Mouse (Mus musculus): ENCODE measurements around the gene Galnt9.

The Galnt9 gene

GRCm38 (mm10) chr5:110540947-110541346 is 3.2 kb upstream of the Galnt9 start:
- in situ Hi-C loops (cut with MboI) = no loop called here

- in situ Hi-C loops (cut with MboI) = no loop called here
These were observed 2.7 kb upstream of the Galnt9 start for GRCm38 (mm10) chr5:110541456-110541855.

GRCm38 (mm10) chr5:110544691-110545069 is 525 bp downstream of the Galnt9 start:
- in situ Hi-C loops (cut with MboI) = no loop called here

GRCm38 (mm10) chr5:110545311-110545710 is 1.2 kb downstream of the Galnt9 start:
- in situ Hi-C loops (cut with MboI) = no loop called here

GRCm38 (mm10) chr5:110546136-110546535 is 2.0 kb downstream of the Galnt9 start:
- in situ Hi-C loops (cut with MboI) = no loop called here

GRCm38 (mm10) chr5:110546726-110547406 is 2.7 kb downstream of the Galnt9 start:
- in situ Hi-C loops (cut with MboI) = no loop called here

- in situ Hi-C loops (cut with MboI) = no loop called here
These were observed 4.3 kb downstream of the Galnt9 start for GRCm38 (mm10) chr5:110548446-110548845.

GRCm38 (mm10) chr5:110550189-110550588 is 6.0 kb downstream of the Galnt9 start:
- in situ Hi-C loops (cut with MboI) = no loop called here

GRCm38 (mm10) chr5:110550841-110551240 is 6.7 kb downstream of the Galnt9 start:
- in situ Hi-C loops (cut with MboI) = no loop called here

- in situ Hi-C loops (cut with MboI) = no loop called here
These were observed 7.8 kb downstream of the Galnt9 start for GRCm38 (mm10) chr5:110552005-110552404.

- in situ Hi-C loops (cut with MboI) = no loop called here
These were observed 9.2 kb downstream of the Galnt9 start for GRCm38 (mm10) chr5:110553315-110553714.

GRCm38 (mm10) chr5:110555198-110555597 is 11.0 kb downstream of the Galnt9 start:
- in situ Hi-C loops (cut with MboI) = no loop called here

GRCm38 (mm10) chr5:110558368-110558767 is 14.2 kb downstream of the Galnt9 start:
- in situ Hi-C loops (cut with MboI) = no loop called here

- in situ Hi-C loops (cut with MboI) = no loop called here
These were observed 15.5 kb downstream of the Galnt9 start for GRCm38 (mm10) chr5:110559679-110560078.

GRCm38 (mm10) chr5:110562741-110563326 is 18.7 kb downstream of the Galnt9 start:
- in situ Hi-C loops (cut with MboI) = no loop called here

- in situ Hi-C loops (cut with MboI) = no loop called here
These were observed 21.0 kb downstream of the Galnt9 start for GRCm38 (mm10) chr5:110564986-110565644.

- in situ Hi-C loops (cut with MboI) = no loop called here
These were observed 23.4 kb downstream of the Galnt9 start for GRCm38 (mm10) chr5:110567547-110567946.

- in situ Hi-C loops (cut with MboI) = no loop called here
These were observed 30.7 kb downstream of the Galnt9 start for GRCm38 (mm10) chr5:110574888-110575287.

GRCm38 (mm10) chr5:110579296-110579695 is 35.1 kb downstream of the Galnt9 start:
- in situ Hi-C loops (cut with MboI) = no loop called here

- in situ Hi-C loops (cut with MboI) = no loop called here
These were observed 36.5 kb downstream of the Galnt9 start for GRCm38 (mm10) chr5:110580569-110581239.

GRCm38 (mm10) chr5:110582647-110583538 is 38.7 kb downstream of the Galnt9 start:
- in situ Hi-C loops (cut with MboI) = no loop called here

GRCm38 (mm10) chr5:110587467-110587866 is 43.3 kb downstream of the Galnt9 start:
- in situ Hi-C loops (cut with MboI) = no loop called here
